Mouse (Mus musculus): ENCODE measurements around the gene Smc3. TPM values are rescaled to one million over a fixed set of nuclear protein-coding genes. Genes with fewer than 3 reads are reported as not detected.

Smc3 gene
- polyA plus RNA-seq (2012; fragmentation: generic; extraction: Trizol), result 6.5 TPM

DNA sequence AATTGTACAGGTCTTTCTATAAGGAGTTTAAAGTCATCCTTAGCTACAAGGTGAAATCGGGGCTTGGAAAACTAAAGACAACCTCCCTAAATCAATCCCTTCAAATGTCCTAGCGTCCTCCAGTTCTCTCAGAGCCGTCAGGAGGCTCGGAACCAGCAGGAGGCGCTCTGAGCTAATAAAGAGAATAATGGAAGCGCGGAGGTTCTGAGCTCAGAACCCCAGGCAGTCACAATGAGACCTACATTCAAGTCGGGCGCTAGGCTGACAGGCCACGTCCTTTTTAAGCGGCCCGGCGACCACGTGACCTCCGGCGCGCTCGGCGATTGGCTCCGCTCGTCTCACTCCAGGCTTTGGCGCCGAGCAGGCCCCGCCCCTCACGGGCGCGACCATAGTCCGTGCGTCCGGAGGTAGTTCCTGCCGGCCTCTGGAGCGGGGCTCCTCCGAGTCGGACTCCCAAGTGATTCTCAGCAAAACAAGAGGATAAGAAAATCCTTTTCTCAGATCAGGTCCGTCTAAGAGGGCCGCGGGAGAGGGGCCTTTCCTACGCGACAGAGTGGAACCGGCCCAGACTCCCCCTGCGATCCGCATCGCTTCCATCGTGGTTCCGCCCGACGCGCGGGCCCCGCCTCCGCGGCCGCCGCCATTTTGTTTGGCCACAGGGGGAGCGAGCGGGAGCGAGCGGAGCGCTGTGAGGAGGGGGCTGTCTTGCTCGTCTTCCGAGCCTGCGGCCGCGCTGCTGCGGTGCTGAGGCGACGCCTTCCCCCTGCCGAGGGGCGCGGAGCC is at the start of gene Smc3:
Smc3 (plus strand) TSS at position 642 of the 783 bp plus-strand sequence.
- Histone ChIP-seq H3K4me3 (peak within 1 kb of the TSS; percentile 43), H3K36me3 (ENCODE audit: control insufficient read depth, insufficient read depth) (peaks cover 10% of the 10 kb centered on the region), H3K27me3 (ENCODE audit: control insufficient read depth, insufficient read depth, insufficient read length) (no peaks in the 10 kb centered on the region), H3ac (ENCODE audit: control insufficient read depth, insufficient read length) (peak within 1 kb of the TSS; percentile 85), H3K4me2 (ENCODE audit: low read depth) (peak within 1 kb of the TSS; percentile 91), H3K79me2 (ENCODE audit: control insufficient read depth, insufficient read depth) (peaks cover 42% of the 10 kb centered on the region)
- TF ChIP-seq POLR2A (IDR thresholded peaks at IDR 0.05; ENCODE audit: insufficient read length, low read depth), result peak; percentile 85
- peak; percentile 50 for TF ChIP-seq E2F4 (IDR thresholded peaks at IDR 0.05; ENCODE audit: insufficient read depth)
- no peak for TF ChIP-seq CEBPB (IDR thresholded peaks at IDR 0.05; ENCODE audit: insufficient read depth, poor library complexity, severe bottlenecking)
- TF ChIP-seq SRF (IDR thresholded peaks at IDR 0.05; ENCODE audit: control insufficient read depth, insufficient read length, low read depth), result peak; percentile 70
- TF ChIP-seq TCF3 (IDR thresholded peaks at IDR 0.05; ENCODE audit: insufficient read length, low read depth), result no peak
- TF ChIP-seq POLR2AphosphoS2 (IDR thresholded peaks at IDR 0.05; ENCODE audit: insufficient read length, low read depth), result peak; percentile 85
- TF ChIP-seq REST (IDR thresholded peaks at IDR 0.05; ENCODE audit: insufficient read depth, insufficient read length), result no peak
- no peak for TF ChIP-seq TCF12 (IDR thresholded peaks at IDR 0.05; ENCODE audit: insufficient read depth, poor library complexity, severe bottlenecking)
- no peak for TF ChIP-seq MYOD1 (IDR thresholded peaks at IDR 0.05; ENCODE audit: control insufficient read depth in 1 of 3, insufficient read length in 2 of 3, low read depth in 2 of 3)
- no peak for TF ChIP-seq MYOG (IDR thresholded peaks at IDR 0.05; ENCODE audit: control insufficient read depth in 1 of 3, insufficient read depth in 1 of 3, insufficient read length in 2 of 3, low read depth in 2 of 3)
- TF ChIP-seq USF1 (IDR thresholded peaks at IDR 0.05; ENCODE audit: low read depth), result peak; percentile 92
- no peak for TF ChIP-seq MAX (IDR thresholded peaks at IDR 0.05; ENCODE audit: low read depth)

DNA sequence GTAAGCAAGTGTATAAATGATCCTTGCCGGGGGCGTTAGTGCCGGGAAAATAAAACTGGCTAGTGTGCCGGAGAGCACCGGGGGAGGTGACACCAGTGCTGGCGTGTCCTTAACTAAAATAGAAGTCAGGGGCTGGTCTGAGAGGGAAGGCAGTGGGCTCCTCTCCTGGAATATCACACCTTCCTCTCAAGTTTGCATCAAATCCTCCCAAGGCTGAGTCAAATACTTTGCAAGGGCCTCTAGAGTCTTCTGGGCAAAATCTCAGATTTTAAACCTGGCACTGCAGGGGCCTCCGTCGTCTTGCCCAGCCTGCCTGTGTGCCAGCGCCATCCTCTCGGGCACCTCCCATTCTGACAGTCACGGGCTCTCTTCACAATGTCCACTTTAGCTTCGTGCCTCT is 49.2 kb upstream of the Smc3 start:
- H3K4me2 ChIP-seq (ENCODE audit: low read depth), result no peak overlapping the region
- H3K79me2 ChIP-seq (ENCODE audit: control insufficient read depth, insufficient read depth), result no peaks in the 10 kb centered on the region
- TF ChIP-seq REST (IDR thresholded peaks at IDR 0.05; ENCODE audit: insufficient read depth, insufficient read length) (no peak), CEBPB (IDR thresholded peaks at IDR 0.05; ENCODE audit: insufficient read depth, poor library complexity, severe bottlenecking) (no peak), MAX (IDR thresholded peaks at IDR 0.05; ENCODE audit: low read depth) (no peak), SRF (IDR thresholded peaks at IDR 0.05; ENCODE audit: control insufficient read depth, insufficient read length, low read depth) (no peak), MYOG (IDR thresholded peaks at IDR 0.05; ENCODE audit: control insufficient read depth in 1 of 3, insufficient read depth in 1 of 3, insufficient read length in 2 of 3, low read depth in 2 of 3) (no peak), TCF12 (IDR thresholded peaks at IDR 0.05; ENCODE audit: insufficient read depth, poor library complexity, severe bottlenecking) (no peak), TCF3 (IDR thresholded peaks at IDR 0.05; ENCODE audit: insufficient read length, low read depth) (no peak), USF1 (IDR thresholded peaks at IDR 0.05; ENCODE audit: low read depth) (no peak), POLR2A (IDR thresholded peaks at IDR 0.05; ENCODE audit: insufficient read length, low read depth) (no peak)
- no peak overlapping the region for H3K4me3 ChIP-seq
- H3ac ChIP-seq (ENCODE audit: control insufficient read depth, insufficient read length), result no peak overlapping the region
- H3K27me3 ChIP-seq (ENCODE audit: control insufficient read depth, insufficient read depth, insufficient read length), result no peaks in the 10 kb centered on the region
- H3K36me3 ChIP-seq (ENCODE audit: control insufficient read depth, insufficient read depth), result no peaks in the 10 kb centered on the region

DNA sequence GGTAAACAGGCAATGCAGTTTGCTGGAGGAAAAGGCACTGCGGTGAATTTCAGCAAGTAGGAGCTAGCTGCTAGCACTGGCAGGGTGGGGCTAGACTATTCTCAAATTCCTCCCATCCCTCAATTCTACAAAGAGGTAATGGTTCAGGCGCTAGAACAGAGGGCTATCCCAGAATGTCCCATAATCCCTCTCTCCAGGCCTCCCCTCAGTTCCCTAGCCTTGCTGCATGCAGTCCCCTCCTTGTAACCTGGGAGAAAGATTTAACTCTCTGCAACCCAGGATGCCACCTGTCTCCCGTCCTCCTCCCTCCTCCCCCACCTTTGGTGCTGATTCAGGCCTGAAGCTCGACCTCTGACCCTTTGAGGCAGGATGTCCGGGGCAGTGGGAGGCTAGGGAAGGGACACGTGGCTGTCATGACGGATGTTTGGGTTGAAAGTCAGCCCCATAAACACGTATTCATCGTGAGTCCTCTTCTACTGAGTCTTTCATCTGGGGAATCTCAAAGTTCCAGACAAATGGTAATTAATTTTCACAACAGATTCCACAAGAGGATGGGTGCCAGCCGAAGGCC is 47.9 kb upstream of the Smc3 start:
- Histone ChIP-seq H3K4me3 (no peak overlapping the region), H3K4me2 (ENCODE audit: low read depth) (peak overlapping the region; percentile 66)
- peak in 1 of 3 experiments; percentile 45 for TF ChIP-seq MYOD1 (IDR thresholded peaks at IDR 0.05; ENCODE audit: control insufficient read depth in 1 of 3, insufficient read length in 2 of 3, low read depth in 2 of 3)
- peak; percentile 34 for TF ChIP-seq USF1 (IDR thresholded peaks at IDR 0.05; ENCODE audit: low read depth)
- TF ChIP-seq MYOG (IDR thresholded peaks at IDR 0.05; ENCODE audit: control insufficient read depth in 1 of 3, insufficient read depth in 1 of 3, insufficient read length in 2 of 3, low read depth in 2 of 3), result no peak

DNA sequence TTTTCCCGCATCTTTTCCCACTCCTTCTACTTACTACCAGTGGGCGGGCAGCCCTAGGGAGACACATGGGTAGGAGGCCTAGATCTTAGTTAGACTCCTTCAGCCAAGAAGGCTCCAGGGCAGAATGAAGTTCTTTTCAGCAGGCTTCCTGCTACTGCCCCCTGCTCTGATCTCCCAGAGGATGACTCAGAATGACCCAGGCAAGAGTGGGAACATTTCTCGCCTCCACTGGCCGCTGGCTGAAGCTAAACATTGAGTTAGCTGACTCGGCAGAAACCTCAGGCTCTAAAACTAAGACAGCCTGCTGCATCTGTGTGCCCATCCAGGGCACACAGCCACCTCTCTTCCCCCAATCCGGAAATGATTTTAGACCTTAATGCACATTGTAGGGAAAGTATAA is 47.4 kb upstream of the Smc3 start:
- Histone ChIP-seq H3K4me2 (ENCODE audit: low read depth) (peak overlapping the region; percentile 66), H3ac (ENCODE audit: control insufficient read depth, insufficient read length) (no peak overlapping the region), H3K27me3 (ENCODE audit: control insufficient read depth, insufficient read depth, insufficient read length) (no peaks in the 10 kb centered on the region), H3K36me3 (ENCODE audit: control insufficient read depth, insufficient read depth) (no peaks in the 10 kb centered on the region), H3K4me3 (no peak overlapping the region), H3K79me2 (ENCODE audit: control insufficient read depth, insufficient read depth) (no peaks in the 10 kb centered on the region)
- TF ChIP-seq E2F4 (IDR thresholded peaks at IDR 0.05; ENCODE audit: insufficient read depth), result no peak
- no peak for TF ChIP-seq USF1 (IDR thresholded peaks at IDR 0.05; ENCODE audit: low read depth)
- TF ChIP-seq MYOG (IDR thresholded peaks at IDR 0.05; ENCODE audit: control insufficient read depth in 1 of 3, insufficient read depth in 1 of 3, insufficient read length in 2 of 3, low read depth in 2 of 3), result no peak
- no peak for TF ChIP-seq SRF (IDR thresholded peaks at IDR 0.05; ENCODE audit: control insufficient read depth, insufficient read length, low read depth)
- no peak for TF ChIP-seq MYOD1 (IDR thresholded peaks at IDR 0.05; ENCODE audit: control insufficient read depth in 1 of 3, insufficient read length in 2 of 3, low read depth in 2 of 3)
- no peak for TF ChIP-seq POLR2A (IDR thresholded peaks at IDR 0.05; ENCODE audit: insufficient read length, low read depth)
- no peak for TF ChIP-seq TCF12 (IDR thresholded peaks at IDR 0.05; ENCODE audit: insufficient read depth, poor library complexity, severe bottlenecking)
- TF ChIP-seq MAX (IDR thresholded peaks at IDR 0.05; ENCODE audit: low read depth), result no peak
- no peak for TF ChIP-seq POLR2AphosphoS2 (IDR thresholded peaks at IDR 0.05; ENCODE audit: insufficient read length, low read depth)
- TF ChIP-seq REST (IDR thresholded peaks at IDR 0.05; ENCODE audit: insufficient read depth, insufficient read length), result no peak
- no peak for TF ChIP-seq CEBPB (IDR thresholded peaks at IDR 0.05; ENCODE audit: insufficient read depth, poor library complexity, severe bottlenecking)
- TF ChIP-seq TCF3 (IDR thresholded peaks at IDR 0.05; ENCODE audit: insufficient read length, low read depth), result no peak

More for the DNA sequence above, 47.9 kb upstream of the Smc3 start:
- Histone ChIP-seq H3ac (ENCODE audit: control insufficient read depth, insufficient read length) (no peak overlapping the region), H3K27me3 (ENCODE audit: control insufficient read depth, insufficient read depth, insufficient read length) (no peaks in the 10 kb centered on the region), H3K79me2 (ENCODE audit: control insufficient read depth, insufficient read depth) (no peaks in the 10 kb centered on the region), H3K36me3 (ENCODE audit: control insufficient read depth, insufficient read depth) (no peaks in the 10 kb centered on the region)

Measured in myocyte (in vitro differentiated cells).